Mouse (Mus musculus): ENCODE data around the gene Rnf182.

Rnf182 gene

GRCm38 (mm10) chr13:43615577-43616254 lies at the start of gene Rnf182:
Gene Rnf182 (plus strand): TSS chr13:43615710.
- DNase-seq, result peak; percentile 89

- DNase-seq, result no peak
These were observed 49.3 kb upstream of the Rnf182 start for GRCm38 (mm10) chr13:43566184-43566583.

- DNase-seq, result peak; percentile 59
These were observed 48.2 kb upstream of the Rnf182 start for GRCm38 (mm10) chr13:43567141-43567891.

- no peak for DNase-seq
These were observed 41.5 kb upstream of the Rnf182 start for GRCm38 (mm10) chr13:43573979-43574378.

GRCm38 (mm10) chr13:43575431-43575830 lies 40.1 kb upstream of the Rnf182 start:
- no peak for DNase-seq

- DNase-seq, result peak; percentile 31
These were observed 38.3 kb upstream of the Rnf182 start for GRCm38 (mm10) chr13:43577254-43577653.

GRCm38 (mm10) chr13:43577766-43578165 lies 37.7 kb upstream of the Rnf182 start:
- no peak for DNase-seq

- DNase-seq, result peak; percentile 78
These were observed 35.8 kb upstream of the Rnf182 start for GRCm38 (mm10) chr13:43579740-43580139.

GRCm38 (mm10) chr13:43580661-43581060 lies 34.8 kb upstream of the Rnf182 start:
- no peak for DNase-seq

- DNase-seq, result no peak
These were observed 32.5 kb upstream of the Rnf182 start for GRCm38 (mm10) chr13:43582961-43583360.

GRCm38 (mm10) chr13:43583504-43583903 lies 32.0 kb upstream of the Rnf182 start:
- no peak for DNase-seq

GRCm38 (mm10) chr13:43585335-43585734 lies 30.2 kb upstream of the Rnf182 start:
- DNase-seq, result no peak

- no peak for DNase-seq
These were observed 28.5 kb upstream of the Rnf182 start for GRCm38 (mm10) chr13:43586966-43587365.

- no peak for DNase-seq
These were observed 27.4 kb upstream of the Rnf182 start for GRCm38 (mm10) chr13:43587844-43588840.

- DNase-seq, result no peak
These were observed 23.5 kb upstream of the Rnf182 start for GRCm38 (mm10) chr13:43591828-43592680.

GRCm38 (mm10) chr13:43592681-43593068 lies 22.8 kb upstream of the Rnf182 start:
- DNase-seq, result no peak

- DNase-seq, result peak; percentile 67
These were observed 19.6 kb upstream of the Rnf182 start for GRCm38 (mm10) chr13:43595896-43596295.

- no peak for DNase-seq
These were observed 14.5 kb upstream of the Rnf182 start for GRCm38 (mm10) chr13:43600967-43601366.

GRCm38 (mm10) chr13:43602440-43602839 lies 13.1 kb upstream of the Rnf182 start:
- DNase-seq, result no peak

- peak; percentile 28 for DNase-seq
These were observed 12.5 kb upstream of the Rnf182 start for GRCm38 (mm10) chr13:43603042-43603441.

- no peak for DNase-seq
These were observed 6.7 kb upstream of the Rnf182 start for GRCm38 (mm10) chr13:43608854-43609253.

- DNase-seq, result no peak
These were observed 3.5 kb upstream of the Rnf182 start for GRCm38 (mm10) chr13:43612040-43612439.
